10 mouse cellular contexts compared by ENCODE assay signal in genomic region chr13:91162452-91162851, GRCm38 (mm10).
DNase-seq lines count a peak whose midpoint lies in the region.
"Had no signal": no experiment of that assay in that cellular context is flagged by ENCODE, and none has a peak within 500 bp of the region (broad histone marks: within the 10 kb centered on the region; RNA-seq: fewer than 3 reads in every experiment).

No protein-coding gene starts in this region.

- no peak overlapping the region for H3K4me3 ChIP-seq in hindbrain, embryonic 10.5 days
- H3K4me3 ChIP-seq: embryonic facial prominence, embryonic 15.5 days; stomach, embryonic 15.5 days had no signal

- H3K27ac ChIP-seq in hindbrain, embryonic 10.5 days, result no peak overlapping the region
- H3K27ac ChIP-seq: embryonic facial prominence, embryonic 15.5 days; stomach, embryonic 15.5 days had no signal

- intact Hi-C loops in heart, postnatal 25 days (cut with DNase I), result no loop called here

- WGBS in hindbrain, embryonic 10.5 days, result 23% methylated on average over 5 of the region's 5 CpGs

- H3K27me3 ChIP-seq in hindbrain, embryonic 10.5 days (ENCODE audit: insufficient read depth, poor library complexity, severe bottlenecking), result no peaks in the 10 kb centered on the region
- H3K27me3 ChIP-seq: embryonic facial prominence, embryonic 15.5 days; stomach, embryonic 15.5 days had no signal

- 0 out of 2 replicates have a peak, but pooled peaks cover 7% of the 10 kb centered on the region for H3K4me1 ChIP-seq in hindbrain, embryonic 10.5 days (replicated peaks)
- H3K4me1 ChIP-seq: stomach, embryonic 15.5 days had no signal

- H3K36me3 ChIP-seq in hindbrain, embryonic 10.5 days, result no peaks in the 10 kb centered on the region
- H3K36me3 ChIP-seq: embryonic facial prominence, embryonic 15.5 days; stomach, embryonic 15.5 days had no signal

- DNase-seq in heart, postnatal 4 days, result peak; percentile 27
- no peak for DNase-seq in heart, postnatal 25 days (ENCODE audit: low spot score)
- peak; percentile 29 for DNase-seq in adipocyte (ENCODE audit: low spot score)
- DNase-seq in cerebellum, adult 11-12 months, result peak; percentile 47
- DNase-seq in kidney, postnatal 36 days, result peak; percentile 52 to 56
- no peak for DNase-seq in hindbrain, embryonic 10.5 days (ENCODE audit: low spot score)
- no peak for DNase-seq in gastrocnemius, adult 8-10 months (ENCODE audit: low spot score in 2 of 2)
- DNase-seq: right cerebral cortex, postnatal 25 days had no signal

- no peaks in the 10 kb centered on the region for H3K9me3 ChIP-seq in hindbrain, embryonic 10.5 days
- H3K9me3 ChIP-seq: embryonic facial prominence, embryonic 15.5 days; stomach, embryonic 15.5 days had no signal

Comparison
In these comparisons a context has a peak if more than half of its experiments do, and no peak if none do; other contexts are left out.
1. DNase-seq: peak in heart, postnatal 4 days (single experiment), adipocyte (single experiment), cerebellum, adult 11-12 months (single experiment) and kidney, postnatal 36 days (2 of 2); none in heart, postnatal 25 days (single experiment), hindbrain, embryonic 10.5 days (single experiment) and gastrocnemius, adult 8-10 months (0 of 2).